Mouse (Mus musculus) stomach, embryonic 14.5 days (tissue): ENCODE measurements around the gene Cgnl1. TPM values are rescaled to one million over a fixed set of nuclear protein-coding genes. Genes with fewer than 3 reads are reported as not detected.
A peak's percentile ranks its signal among the peaks of the same experiment; 100 is the strongest.

ENCODE experiments used
- ATAC-seq: fragments of 200-750 bp; cut with Nextera tagmentation; 2 replicates; pipeline ENCODE4 v1.8.0; 2017; ENCODE audit warnings: low read depth, moderate TSS enrichment; ENCODE audit not compliant: insufficient number of reproducible peaks, insufficient read depth, low FRiP score
- H3K27ac ChIP-seq: fragments of 300-500 bp; sonication (generic); 2 replicates; pipeline ENCODE4 v1.5.1; 2014; ENCODE audit warnings: mild to moderate bottlenecking, low read length, moderate library complexity, mixed read lengths
- H3K27me3 ChIP-seq: fragments of 300-500 bp; sonication (generic); 2 replicates; pipeline ENCODE4 v1.6.1; 2014; ENCODE audit warnings: low read length, control low read depth, mixed read lengths; ENCODE audit not compliant: control insufficient read depth, insufficient read depth
- H3K36me3 ChIP-seq: fragments of 300-500 bp; sonication (generic); 2 replicates; pipeline ENCODE4 v1.6.1; 2014; ENCODE audit warnings: mild to moderate bottlenecking, control low read depth, low read length, moderate library complexity, mixed read lengths; ENCODE audit not compliant: control insufficient read depth, insufficient read depth
- H3K4me1 ChIP-seq: fragments of 300-500 bp; sonication (generic); 2 replicates; pipeline ENCODE4 v1.6.1; 2014; ENCODE audit warnings: low read length, control low read depth, mixed read lengths; ENCODE audit not compliant: control insufficient read depth, insufficient read depth
- H3K4me2 ChIP-seq: fragments of 300-500 bp; sonication (generic); replicated peaks from 2 replicates; pipeline ENCODE4 v1.6.1; 2014; ENCODE audit warnings: low read depth, low read length, control low read depth
- H3K4me3 ChIP-seq: fragments of 300-500 bp; sonication (generic); 2 replicates; pipeline ENCODE4 v1.5.1; 2014; ENCODE audit warnings: low read depth, low read length, control low read depth
- H3K9ac ChIP-seq: fragments of 300-500 bp; sonication (generic); replicated peaks from 2 replicates; pipeline ENCODE4 v1.6.1; 2014; ENCODE audit warnings: low read depth, mild to moderate bottlenecking, control low read depth, low read length, moderate library complexity, mixed read lengths
- H3K9me3 ChIP-seq: fragments of 300-500 bp; sonication (generic); 2 replicates; pipeline ENCODE4 v1.6.1; 2016; ENCODE audit warnings: low read depth, low read length, control low read depth; ENCODE audit not compliant: control insufficient read depth
- WGBS: fragments of 180-500 bp; shearing (Covaris S2); extraction: QIAGEN DNeasy Blood & Tissue Kit; methylation state at CpG from one replicate; pipeline ENCODE4 v1.1.7; 2014; 5-methylcytosine and 5-hydroxymethylcytosine counted together
- polyA plus RNA-seq: library from polyadenylated mRNA; unstranded; fragments of >200 nt; fragmentation: Nextera tagmentation; extraction: Ambion mirVana; gene quantifications from 2 replicates; pipeline ENCODE4 v1.2.1, GENCODE M21; 2014

The Cgnl1 gene
- polyA plus RNA-seq, 1 experiment from 2014 or later, result 11.8 TPM

DNA sequence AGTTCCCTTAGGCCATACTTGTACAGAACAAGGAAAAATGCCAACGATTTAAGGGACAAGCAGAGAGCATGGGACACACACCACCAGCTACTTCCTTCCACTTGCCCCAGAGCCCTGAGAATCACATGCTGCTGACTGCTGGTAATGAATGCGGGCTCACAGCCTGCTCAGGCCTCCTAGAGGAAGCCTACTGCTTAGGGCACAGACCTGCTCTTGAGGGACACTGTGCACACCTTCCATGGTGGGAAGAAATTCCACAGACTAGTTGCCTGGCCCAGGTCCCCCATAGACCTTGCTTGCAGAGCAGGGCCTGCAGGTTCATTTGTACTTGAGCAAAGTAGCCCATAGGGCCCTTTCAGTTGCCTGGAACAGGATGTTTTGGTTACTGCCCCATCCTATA, 136.5 kb downstream of the Cgnl1 start:
- Histone ChIP-seq H3K4me2 (no peak overlapping the region), H3K9ac (no peak overlapping the region), H3K27me3 (no peaks in the 10 kb centered on the region), H3K36me3 (0 out of 2 replicates have a peak, but pooled peaks cover 2% of the 10 kb centered on the region), H3K4me3 (no peak overlapping the region), H3K9me3 (no peaks in the 10 kb centered on the region; the same call in 1 of the 2 replicates), H3K4me1 (no peaks in the 10 kb centered on the region), H3K27ac (no peak overlapping the region)
- 89% methylated on average over 2 of the region's 2 CpGs for WGBS
- ATAC-seq, result no peak

DNA sequence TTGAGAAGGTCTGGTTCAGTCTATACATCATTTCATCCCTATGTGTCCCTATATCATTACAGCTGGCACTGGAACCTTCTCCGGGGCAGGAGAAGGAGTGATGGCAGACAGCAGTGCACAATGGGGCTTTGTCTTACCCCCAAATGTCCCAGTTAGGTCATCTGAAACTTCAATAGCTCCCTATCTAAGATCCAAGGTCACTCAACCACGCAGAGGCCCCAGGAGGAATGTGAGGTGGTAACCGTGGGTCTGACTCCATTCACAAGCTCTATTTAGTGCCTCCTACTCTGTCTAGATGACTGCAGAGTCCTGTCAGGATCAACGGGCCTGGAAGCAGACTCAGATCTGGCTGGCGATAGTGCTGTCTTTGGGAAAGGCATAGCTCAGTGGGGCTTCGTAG, 142.5 kb downstream of the Cgnl1 start:
- H3K4me1 ChIP-seq, result peaks cover 5% of the 10 kb centered on the region; the same call in 1 of the 2 replicates
- no peak overlapping the region for H3K9ac ChIP-seq
- no peak overlapping the region for H3K4me3 ChIP-seq
- no peaks in the 10 kb centered on the region; the same call in 1 of the 2 replicates for H3K9me3 ChIP-seq
- no peaks in the 10 kb centered on the region for H3K27me3 ChIP-seq
- H3K4me2 ChIP-seq, result no peak overlapping the region
- 72% methylated on average over 6 of the region's 6 CpGs for WGBS
- 0 out of 2 replicates have a peak, but pooled peaks cover 2% of the 10 kb centered on the region for H3K36me3 ChIP-seq
- H3K27ac ChIP-seq, result no peak overlapping the region
- no peak for ATAC-seq

DNA sequence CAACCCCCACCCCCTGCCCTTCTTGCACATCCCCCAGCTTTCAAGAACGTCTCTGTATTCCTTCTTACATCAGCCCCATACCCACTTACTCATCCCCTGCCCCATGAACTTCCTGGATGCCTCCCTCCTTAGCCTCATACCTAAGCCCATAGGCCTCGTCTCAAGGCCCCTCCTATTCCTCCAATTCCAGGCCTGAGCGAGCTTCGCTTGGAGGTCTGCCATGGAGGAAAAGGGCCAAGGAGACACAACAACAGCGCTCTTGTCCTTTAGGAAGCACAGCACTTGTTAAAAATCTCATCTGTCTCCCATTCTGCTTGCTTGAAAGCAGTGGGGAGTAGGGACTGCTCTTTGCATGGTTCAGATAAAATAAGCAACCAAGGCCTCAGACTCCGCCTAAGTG, 143.1 kb downstream of the Cgnl1 start:
- H3K4me1 ChIP-seq, result peaks cover 5% of the 10 kb centered on the region; the same call in 1 of the 2 replicates
- no peak for ATAC-seq
- 0 out of 2 replicates have a peak, but pooled peaks cover 2% of the 10 kb centered on the region for H3K36me3 ChIP-seq
- H3K4me3 ChIP-seq, result no peak overlapping the region
- no peaks in the 10 kb centered on the region for H3K27me3 ChIP-seq
- no peak overlapping the region for H3K27ac ChIP-seq
- H3K9ac ChIP-seq, result no peak overlapping the region
- H3K4me2 ChIP-seq, result no peak overlapping the region
- no peaks in the 10 kb centered on the region for H3K9me3 ChIP-seq
- 70% methylated on average over 6 of the region's 6 CpGs for whole genome bisulfite sequencing

DNA sequence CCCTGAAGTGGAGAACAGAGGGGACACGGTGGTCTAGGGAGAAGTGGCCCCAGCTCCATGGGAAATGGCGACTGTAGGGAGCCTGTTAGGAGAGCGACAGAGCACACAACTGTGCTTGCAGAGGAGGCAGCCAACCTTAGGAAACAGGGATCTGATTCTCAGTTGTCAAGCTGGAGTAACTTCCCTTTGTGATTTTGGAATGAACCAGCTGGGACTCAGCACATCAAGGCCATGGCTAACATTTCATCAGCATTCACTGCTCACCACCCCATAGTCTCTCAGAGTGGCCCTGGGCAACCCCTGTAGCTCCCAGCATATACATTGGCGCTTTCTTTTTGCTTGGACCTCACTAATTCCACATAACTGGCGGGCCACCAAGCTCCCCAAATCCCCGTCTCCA, 145.4 kb downstream of the Cgnl1 start:
- no peaks in the 10 kb centered on the region for H3K27me3 ChIP-seq
- H3K9me3 ChIP-seq, result no peaks in the 10 kb centered on the region
- H3K4me2 ChIP-seq, result no peak overlapping the region
- no peak overlapping the region for H3K4me3 ChIP-seq
- H3K27ac ChIP-seq, result peak overlapping the region; percentile 15; the same call in 1 of the 2 replicates
- H3K4me1 ChIP-seq, result peaks cover 5% of the 10 kb centered on the region; the same call in 1 of the 2 replicates
- no peaks in the 10 kb centered on the region for H3K36me3 ChIP-seq
- 87% methylated on average over 6 of the region's 6 CpGs for WGBS
- no peak for ATAC-seq
- H3K9ac ChIP-seq, result no peak overlapping the region

DNA sequence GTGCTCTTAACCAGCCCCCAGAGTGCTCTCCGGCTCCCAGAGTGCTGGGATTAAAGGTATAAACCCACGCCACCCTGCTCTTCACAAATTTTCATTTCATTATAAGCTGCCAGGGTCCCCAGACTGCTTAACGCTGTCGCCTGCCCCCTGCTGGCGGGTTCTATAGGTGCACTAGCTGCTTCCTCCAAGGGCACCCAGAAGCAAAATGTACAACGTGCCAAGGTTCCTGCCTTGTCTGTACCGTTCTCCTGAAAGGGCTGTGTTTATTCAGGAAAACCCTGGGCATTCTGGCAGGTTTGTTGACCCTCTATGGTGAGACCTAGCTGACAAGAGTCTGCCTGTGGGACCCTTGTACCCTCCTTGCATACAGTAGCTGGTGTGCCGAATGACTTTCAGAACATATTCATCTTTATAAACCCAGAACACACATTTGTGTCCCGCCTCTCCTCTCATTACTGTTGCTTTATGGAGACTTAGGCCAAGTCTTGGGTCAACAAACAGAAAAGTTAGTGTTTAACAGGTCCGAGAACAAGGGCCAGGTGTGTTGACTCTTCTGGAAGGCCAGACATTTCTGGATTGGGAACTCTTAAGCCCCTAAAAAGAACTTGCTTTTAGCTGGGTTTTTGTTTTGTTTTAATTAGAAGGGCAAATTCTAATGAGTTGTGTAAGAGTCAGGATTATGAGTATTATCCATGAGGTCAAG, 146.5 kb downstream of the Cgnl1 start:
- ATAC-seq, result peak; percentile 59
- no peaks in the 10 kb centered on the region for H3K9me3 ChIP-seq
- no peak overlapping the region for H3K9ac ChIP-seq
- no peaks in the 10 kb centered on the region for H3K36me3 ChIP-seq
- H3K4me3 ChIP-seq, result no peak overlapping the region
- no peak overlapping the region for H3K4me2 ChIP-seq
- H3K4me1 ChIP-seq, result peaks cover 5% of the 10 kb centered on the region; the same call in 1 of the 2 replicates
- H3K27me3 ChIP-seq, result no peaks in the 10 kb centered on the region
- WGBS, result 31% methylated on average over 10 of the region's 10 CpGs
- H3K27ac ChIP-seq, result peak overlapping the region; percentile 33; the same call in 1 of the 2 replicates

DNA sequence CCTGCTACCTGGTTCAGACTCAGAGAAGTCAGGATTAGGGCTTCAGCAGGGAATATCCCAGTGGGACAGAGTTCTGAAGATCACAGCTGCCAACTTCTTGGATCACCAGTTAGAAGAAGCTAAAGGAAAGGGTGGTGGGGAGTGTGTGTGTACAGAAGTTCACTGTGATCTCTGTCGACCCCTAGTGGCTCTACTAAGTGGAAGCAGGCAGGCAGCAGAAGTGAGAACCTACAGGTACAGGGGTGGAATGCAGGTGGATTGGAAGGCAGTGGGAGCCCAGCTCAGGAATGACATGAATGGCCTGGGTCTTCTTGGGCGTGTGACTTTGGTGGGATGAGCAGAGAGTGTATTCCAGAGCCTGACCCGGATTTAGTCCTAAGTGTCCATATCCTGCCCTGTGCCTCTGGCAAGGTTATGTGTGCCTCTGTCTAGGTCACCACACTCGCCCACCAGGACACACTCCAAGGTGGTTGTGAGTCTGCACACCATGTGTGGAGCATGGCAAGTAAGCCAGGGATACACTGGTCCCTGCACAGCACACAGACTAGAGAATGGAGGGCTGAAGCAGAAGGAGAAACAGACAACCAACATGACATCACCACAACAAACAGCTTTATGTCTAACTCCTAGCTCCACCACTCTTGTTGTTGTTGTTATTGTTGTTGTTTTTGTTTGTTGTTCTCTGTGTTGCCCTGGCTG, 147.4 kb downstream of the Cgnl1 start:
- H3K9ac ChIP-seq, result no peak overlapping the region
- H3K27me3 ChIP-seq, result no peaks in the 10 kb centered on the region
- H3K27ac ChIP-seq, result peak overlapping the region; percentile 1; the same call in 1 of the 2 replicates
- ATAC-seq, result peak; percentile 38; the same call in 1 of the 2 replicates
- no peaks in the 10 kb centered on the region for H3K9me3 ChIP-seq
- no peak overlapping the region for H3K4me3 ChIP-seq
- 27% methylated on average over 4 of the region's 4 CpGs for WGBS
- H3K36me3 ChIP-seq, result no peaks in the 10 kb centered on the region
- H3K4me1 ChIP-seq, result peaks cover 5% of the 10 kb centered on the region; the same call in 1 of the 2 replicates
- H3K4me2 ChIP-seq, result no peak overlapping the region

DNA sequence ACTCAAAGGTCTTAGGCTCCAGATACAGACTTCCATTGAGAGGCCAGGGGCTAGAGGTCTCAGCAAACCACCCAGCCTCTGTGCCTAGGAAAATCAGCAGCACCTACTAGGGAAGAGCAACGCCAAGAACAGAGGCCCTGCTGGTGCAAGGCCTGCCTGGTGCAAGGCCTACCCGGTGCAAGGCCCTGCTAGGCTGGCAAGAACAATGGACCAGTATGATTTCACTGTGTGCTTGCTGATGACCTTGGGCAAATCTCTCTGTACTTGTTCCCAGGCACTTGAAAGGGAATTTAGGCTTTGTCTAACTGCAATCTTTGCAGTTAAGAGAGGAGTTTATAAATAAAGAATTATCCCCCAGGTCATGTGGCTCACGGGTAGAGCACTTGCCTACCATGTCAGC, 148.8 kb downstream of the Cgnl1 start:
- Histone ChIP-seq H3K4me2 (no peak overlapping the region), H3K4me1 (peaks cover 5% of the 10 kb centered on the region; the same call in 1 of the 2 replicates), H3K9ac (no peak overlapping the region), H3K36me3 (no peaks in the 10 kb centered on the region), H3K4me3 (no peak overlapping the region), H3K27me3 (no peaks in the 10 kb centered on the region), H3K27ac (no peak overlapping the region), H3K9me3 (no peaks in the 10 kb centered on the region)
- ATAC-seq, result no peak
- 60% methylated on average over 3 of the region's 3 CpGs for WGBS

DNA sequence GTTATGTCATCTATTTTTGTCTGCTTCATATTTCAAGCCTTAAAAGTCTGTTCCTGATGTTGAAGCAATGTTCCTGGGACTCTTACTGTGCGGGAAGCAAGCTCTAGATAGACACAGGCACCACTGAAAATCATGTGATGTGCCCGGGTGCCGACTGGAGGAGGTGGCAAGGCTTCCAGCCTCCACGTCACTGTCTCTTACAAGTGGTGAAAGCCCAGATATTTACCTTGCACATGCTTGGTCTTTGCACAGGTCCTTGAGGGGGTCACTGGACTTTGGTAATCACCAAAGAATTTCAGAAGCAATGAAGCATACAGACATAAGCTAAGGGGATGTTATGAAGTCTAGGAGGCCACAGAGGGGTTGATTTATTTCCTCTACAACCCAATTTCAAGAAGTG, 149.4 kb downstream of the Cgnl1 start:
- no peak overlapping the region for H3K9ac ChIP-seq
- 72% methylated on average over 4 of the region's 4 CpGs for WGBS
- no peak for ATAC-seq
- H3K27ac ChIP-seq, result no peak overlapping the region
- no peaks in the 10 kb centered on the region for H3K36me3 ChIP-seq
- H3K27me3 ChIP-seq, result no peaks in the 10 kb centered on the region
- H3K4me2 ChIP-seq, result no peak overlapping the region
- H3K4me1 ChIP-seq, result peaks cover 5% of the 10 kb centered on the region; the same call in 1 of the 2 replicates
- H3K4me3 ChIP-seq, result no peak overlapping the region
- no peaks in the 10 kb centered on the region for H3K9me3 ChIP-seq
